Mouse (Mus musculus) bone marrow macrophage, adult 2 months (primary cell): ENCODE data around the gene Hif3a. TPM values are rescaled to one million over a fixed set of nuclear protein-coding genes. Genes with fewer than 3 reads are reported as not detected.

Experiments
- H3K27ac ChIP-seq: 2 replicates; pipeline ENCODE4 v1.5.1; 2012; ENCODE audit warnings: low read depth, low read length; ENCODE audit not compliant: insufficient read depth
- H3K4me1 ChIP-seq: 2 replicates; pipeline ENCODE4 v1.6.1; 2012; ENCODE audit warnings: low read length; ENCODE audit not compliant: control insufficient read depth, insufficient read depth
- H3K4me3 ChIP-seq: 2 replicates; pipeline ENCODE4 v1.5.1; 2012; ENCODE audit warnings: mild to moderate bottlenecking, low read length, moderate library complexity; ENCODE audit not compliant: insufficient read depth
- CTCF ChIP-seq: IDR thresholded peaks from 2 replicates; pipeline ENCODE4 v1.5.1; 2012; ENCODE audit warnings: low read depth, mild to moderate bottlenecking, low read length, moderate library complexity
- POLR2A ChIP-seq: IDR thresholded peaks from 2 replicates; pipeline ENCODE4 v1.6.1; 2012; ENCODE audit warnings: mild to moderate bottlenecking, low read depth, low read length, borderline replicate concordance
- polyA plus RNA-seq: library from polyadenylated mRNA; stranded (reverse); fragments of >200 nt; gene quantifications from 2 replicates; pipeline ENCODE4 v1.2.4, GENCODE M21; 2012; ENCODE audit not compliant: missing spikeins, insufficient read depth, insufficient read length

Hif3a gene
- polyA plus RNA-seq, 1 experiment = not detected

DNA sequence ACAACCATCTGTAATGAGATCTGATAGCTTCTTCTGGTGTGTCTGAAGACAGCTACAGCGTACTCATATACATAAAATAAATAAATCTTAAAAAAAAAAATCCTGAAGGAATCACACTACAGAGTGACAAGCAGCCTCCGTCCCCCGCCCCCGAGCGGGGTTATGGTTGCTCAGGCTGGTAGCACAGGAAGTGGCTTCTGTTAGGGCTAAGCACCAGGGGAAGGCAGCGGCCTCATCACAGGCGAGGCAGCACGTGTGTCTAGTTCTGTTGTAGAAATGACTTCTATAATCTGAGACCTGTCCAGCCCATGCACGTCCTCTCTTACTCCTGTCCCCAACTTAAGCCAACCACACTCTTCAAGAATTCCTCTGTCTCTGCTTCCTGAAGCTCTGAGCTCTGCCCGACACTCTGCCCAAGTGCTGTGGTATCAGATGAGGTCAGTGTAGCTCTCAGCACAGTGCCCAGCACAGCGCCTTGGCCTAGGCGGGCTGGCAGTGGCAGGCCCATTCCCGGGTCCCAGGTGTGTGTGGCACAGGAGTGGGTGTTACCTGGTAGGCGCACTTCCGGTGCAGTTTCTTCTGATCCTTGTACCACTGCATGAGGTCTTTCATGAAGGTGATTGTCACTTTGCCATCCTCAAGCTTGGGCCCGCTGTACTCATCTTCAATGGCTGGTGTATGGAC is 52.8 kb downstream of the Hif3a start:
- TF ChIP-seq CTCF (no peak), POLR2A (no peak)
- H3K4me3 ChIP-seq = no peak overlapping the region
- H3K27ac ChIP-seq = no peak overlapping the region
- no peaks in the 10 kb centered on the region for H3K4me1 ChIP-seq

DNA sequence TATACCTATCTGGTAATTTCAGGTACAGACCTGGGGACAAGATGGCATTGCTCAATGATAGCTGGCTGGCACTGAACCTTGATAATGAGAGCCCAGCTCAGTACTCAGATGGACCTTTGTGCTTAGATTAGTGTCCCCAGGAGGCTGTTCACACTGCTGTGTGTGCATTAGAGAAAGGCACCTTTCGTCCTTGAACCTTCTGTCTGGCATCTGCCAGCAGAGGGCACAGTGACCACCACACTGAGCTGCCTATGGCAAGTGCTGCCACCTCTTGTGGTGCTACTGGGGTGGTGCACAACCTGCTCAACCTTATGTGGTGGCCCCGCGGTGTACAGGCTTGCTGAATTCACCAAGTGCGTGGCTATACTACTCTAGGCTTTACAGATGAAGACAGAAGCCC is 54.9 kb downstream of the Hif3a start:
- Histone ChIP-seq H3K27ac (no peak overlapping the region), H3K4me3 (no peak overlapping the region), H3K4me1 (peaks cover 15% of the 10 kb centered on the region)
- TF ChIP-seq CTCF (no peak), POLR2A (no peak)

DNA sequence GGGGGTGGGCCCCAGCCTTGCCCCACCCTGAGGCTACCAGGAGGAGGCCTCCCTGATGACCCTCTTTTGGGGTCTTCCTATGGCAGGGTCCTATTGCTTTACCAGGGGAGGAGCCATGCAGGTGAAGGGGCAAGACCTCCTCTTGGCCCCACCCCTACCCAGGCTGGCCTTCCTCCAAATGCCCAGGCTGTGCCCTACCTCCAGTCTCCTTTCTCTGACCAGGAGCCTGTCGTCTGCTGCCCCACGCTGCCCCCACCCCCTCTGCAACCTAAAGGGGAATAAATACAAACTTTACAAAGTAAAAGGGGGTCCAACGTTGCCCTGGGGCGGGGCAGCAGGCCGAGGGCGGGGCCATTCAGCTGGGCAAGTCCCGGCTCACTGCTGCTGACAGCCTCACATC is 57.5 kb downstream of the Hif3a start:
- no peak for TF ChIP-seq POLR2A
- TF ChIP-seq CTCF = no peak
- Histone ChIP-seq H3K4me1 (peaks cover 15% of the 10 kb centered on the region), H3K27ac (no peak overlapping the region), H3K4me3 (no peak overlapping the region)

DNA sequence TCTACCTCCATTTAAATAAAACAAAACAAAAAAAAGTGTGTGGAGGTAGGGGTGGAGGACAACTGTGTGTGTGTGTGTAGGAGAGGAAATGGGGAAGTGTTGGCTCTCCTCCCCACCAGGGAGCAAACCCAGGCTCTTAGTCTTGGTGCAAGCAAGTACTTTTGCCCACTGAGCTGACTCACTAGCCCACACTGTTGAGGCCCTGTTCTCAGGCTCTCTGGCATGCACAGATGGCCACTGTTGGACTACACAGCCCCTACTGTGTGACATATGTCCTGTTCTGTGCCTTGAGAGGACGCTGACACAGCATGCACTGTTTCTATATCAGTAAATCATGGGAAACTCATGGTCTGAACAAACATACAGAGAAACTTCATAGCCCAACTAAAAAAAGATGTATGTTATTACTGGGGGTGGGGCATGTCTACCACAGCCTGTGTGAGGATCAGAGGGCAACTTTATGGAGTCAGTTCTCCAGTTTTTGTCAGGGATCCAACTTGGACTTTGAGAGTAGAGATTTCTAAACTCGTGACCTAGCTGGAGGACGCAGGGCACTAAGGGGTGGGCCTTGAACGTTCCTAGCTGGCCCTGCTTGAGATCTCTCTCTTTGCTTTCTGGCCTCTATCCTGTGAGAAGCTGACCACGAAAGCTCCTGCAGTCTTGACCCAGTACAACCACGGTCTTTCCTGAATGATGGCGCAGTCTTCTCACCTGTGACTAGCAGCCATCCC is 58.8 kb downstream of the Hif3a start:
- no peak overlapping the region for H3K4me3 ChIP-seq
- TF ChIP-seq CTCF (no peak), POLR2A (no peak)
- H3K27ac ChIP-seq = peak overlapping the region; percentile 55
- H3K4me1 ChIP-seq = peaks cover 15% of the 10 kb centered on the region

DNA sequence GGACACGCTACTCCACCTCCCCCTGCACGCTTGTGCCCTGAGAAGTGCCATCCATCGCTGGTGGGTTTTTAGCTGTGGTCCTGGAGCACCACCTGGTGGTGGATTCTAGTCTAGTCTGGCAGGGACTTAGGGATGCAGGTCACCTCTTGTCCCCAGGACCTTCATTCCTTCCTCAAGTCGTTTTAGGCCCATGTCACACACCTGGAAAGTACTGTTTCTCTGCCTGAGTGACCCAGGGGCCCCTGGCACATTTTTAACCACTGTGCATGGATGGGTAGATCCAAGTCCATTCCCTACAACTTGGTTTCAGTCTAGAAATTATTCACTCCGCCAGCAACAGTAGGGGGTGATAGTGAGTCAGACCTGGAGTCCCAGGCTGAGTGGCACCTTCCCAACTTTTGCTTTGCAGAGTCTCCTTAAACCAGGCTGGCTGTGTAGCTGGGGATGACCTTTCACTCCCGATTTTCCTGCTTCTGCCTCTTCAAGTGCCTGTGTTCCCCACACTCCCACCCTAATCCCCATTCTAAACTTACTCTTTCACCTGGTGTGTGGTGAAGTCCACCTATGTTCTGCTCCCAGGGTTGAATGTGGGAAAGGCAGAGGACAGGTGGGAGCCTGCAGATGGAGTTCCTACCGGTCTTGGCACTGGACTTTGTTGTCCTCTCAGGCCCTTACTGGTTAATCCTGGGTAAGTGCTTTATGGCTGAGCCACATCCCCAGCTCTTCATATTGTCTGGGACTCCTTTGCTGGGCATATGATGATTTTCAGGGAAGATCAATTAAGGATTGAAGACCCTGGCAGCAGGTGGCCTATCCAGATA is 59.6 kb downstream of the Hif3a start:
- no peak for TF ChIP-seq POLR2A
- peak; percentile 67 for TF ChIP-seq CTCF
- H3K27ac ChIP-seq = no peak overlapping the region; the same call in 1 of the 2 replicates

DNA sequence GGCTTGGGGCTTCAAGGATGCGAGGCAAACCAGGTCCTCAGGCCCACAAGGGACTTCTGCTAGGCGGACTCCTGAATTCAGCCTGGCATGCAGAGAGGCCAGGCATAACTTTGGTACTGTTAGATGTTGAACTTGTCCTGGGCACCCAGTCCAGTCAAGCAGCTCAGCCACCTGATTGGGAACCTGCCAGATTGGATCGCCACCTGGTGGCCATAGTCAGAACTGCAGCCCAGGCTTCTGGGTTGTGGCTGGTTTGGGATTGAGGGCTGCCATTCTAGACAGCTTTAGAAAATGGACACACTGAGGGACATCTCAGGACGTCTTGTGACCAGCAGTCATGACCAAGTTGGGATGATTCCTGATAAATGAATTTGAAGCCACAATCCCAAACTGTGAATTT is 62.6 kb downstream of the Hif3a start:
- Histone ChIP-seq H3K4me3 (no peak overlapping the region), H3K4me1 (peaks cover 15% of the 10 kb centered on the region), H3K27ac (no peak overlapping the region)
- no peak for TF ChIP-seq POLR2A
- TF ChIP-seq CTCF = peak; percentile 95

More for the DNA sequence above, 59.6 kb downstream of the Hif3a start:
- Histone ChIP-seq H3K4me3 (no peak overlapping the region), H3K4me1 (peaks cover 15% of the 10 kb centered on the region)

DNA sequence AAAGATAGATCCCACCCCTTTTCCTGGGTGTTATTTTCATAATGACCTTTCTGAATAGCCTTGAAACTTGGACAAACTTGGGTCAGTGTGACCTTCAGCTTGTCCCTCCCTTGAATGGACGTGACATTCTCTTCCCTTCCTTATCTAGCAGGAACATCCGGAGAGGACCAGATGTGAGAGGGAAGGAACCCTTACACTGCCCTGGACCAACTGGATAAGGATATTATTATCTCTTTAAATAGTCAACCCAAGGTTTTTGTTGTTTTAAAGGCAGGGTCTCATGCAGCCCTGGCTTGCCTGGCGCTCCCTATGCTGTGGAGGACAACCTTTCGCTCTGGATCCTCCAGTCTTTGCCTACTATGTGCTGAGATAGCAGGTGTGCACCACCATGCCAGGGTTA is 63.0 kb downstream of the Hif3a start:
- Histone ChIP-seq H3K4me3 (no peak overlapping the region), H3K4me1 (peaks cover 15% of the 10 kb centered on the region), H3K27ac (no peak overlapping the region)
- TF ChIP-seq CTCF (no peak), POLR2A (no peak)

DNA sequence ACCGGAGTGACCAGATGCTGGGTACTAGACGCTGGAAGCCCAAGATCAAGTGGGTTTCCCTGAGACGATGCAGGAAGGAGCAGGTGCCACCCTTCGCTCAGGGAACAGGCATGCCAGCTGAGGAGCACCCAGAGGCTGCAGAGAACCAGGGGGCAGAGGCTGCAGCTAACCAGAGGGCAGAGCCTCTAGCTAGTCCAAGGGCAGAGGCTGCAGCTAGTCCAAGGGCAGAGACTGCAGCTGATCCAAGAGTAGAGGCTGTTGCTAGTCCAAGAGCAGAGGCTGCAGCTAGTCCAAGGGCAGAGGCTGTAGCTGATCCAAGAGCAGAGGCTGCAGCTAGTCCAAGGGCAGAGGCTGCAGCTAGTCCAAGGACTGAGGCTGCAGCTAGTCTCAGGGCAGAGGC is 66.9 kb downstream of the Hif3a start:
- H3K4me1 ChIP-seq = no peaks in the 10 kb centered on the region
- no peak overlapping the region for H3K27ac ChIP-seq
- TF ChIP-seq POLR2A (no peak), CTCF (no peak)
- no peak overlapping the region for H3K4me3 ChIP-seq

DNA sequence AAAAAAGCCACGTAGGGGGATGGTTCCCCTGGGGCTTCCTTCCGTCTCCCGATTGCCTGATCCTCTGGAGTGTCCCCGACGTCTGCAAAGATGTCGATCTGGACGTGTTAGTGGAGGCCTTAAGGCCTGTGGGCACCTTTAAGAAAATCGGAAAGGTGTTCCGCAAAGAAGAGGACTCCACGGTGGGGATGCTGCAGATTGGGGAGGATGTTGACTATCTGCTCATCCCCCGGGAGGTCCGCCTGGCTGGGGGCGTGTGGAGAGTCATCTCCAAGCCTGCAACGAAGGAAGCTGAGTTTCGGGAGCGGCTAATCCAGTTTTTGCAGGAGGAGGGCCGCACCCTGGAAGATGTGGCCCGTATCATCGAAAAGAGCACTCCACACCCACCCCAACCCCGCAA is 67.8 kb downstream of the Hif3a start:
- H3K4me3 ChIP-seq = no peak overlapping the region
- TF ChIP-seq CTCF (no peak), POLR2A (no peak)

More for the DNA sequence above, 67.8 kb downstream of the Hif3a start:
- Histone ChIP-seq H3K27ac (no peak overlapping the region), H3K4me1 (no peaks in the 10 kb centered on the region)
